Mouse (Mus musculus): ENCODE results near the gene Pde7b. TPM values are rescaled to one million over a fixed set of nuclear protein-coding genes. Genes with fewer than 3 reads are reported as not detected.

Gene Pde7b
- polyA plus RNA-seq, 1 experiment from 2014 or later, result 1.3 TPM

DNA sequence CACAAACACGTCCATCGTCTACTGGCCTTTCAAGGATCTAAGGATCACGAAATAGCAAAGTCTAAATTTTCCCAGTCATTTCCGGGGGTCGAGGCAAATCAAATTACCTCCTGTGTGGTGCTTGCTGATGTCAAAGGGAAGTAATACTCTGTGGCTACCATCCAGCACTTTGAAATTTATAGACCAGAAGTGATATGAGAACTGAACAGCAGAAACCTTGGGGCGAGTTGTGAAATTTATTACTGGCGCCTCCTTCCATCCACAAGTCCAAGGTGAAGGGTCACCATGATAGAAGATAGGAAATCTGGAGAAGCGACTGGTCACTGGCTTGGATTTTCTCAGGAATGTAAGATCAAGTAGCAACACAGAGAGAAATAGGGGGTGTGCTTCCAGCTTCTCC is 246.4 kb downstream of the Pde7b start:
- H3K27ac ChIP-seq (ENCODE audit: low read depth, low read length), result no peak overlapping the region
- H3K9me3 ChIP-seq (ENCODE audit: control insufficient read depth, low read length), result no peaks in the 10 kb centered on the region
- no peaks in the 10 kb centered on the region for H3K4me1 ChIP-seq (replicated peaks; ENCODE audit: control insufficient read depth, insufficient read depth, low read length)
- ATAC-seq (replicated peaks; ENCODE audit: low FRiP score) (no peak), DNase-seq (ENCODE audit: low spot score) (no peak)
- no peak overlapping the region for H3K4me2 ChIP-seq
- no peaks in the 10 kb centered on the region for H3K36me3 ChIP-seq (ENCODE audit: control insufficient read depth, insufficient read depth, low read length)
- WGBS, result 69% methylated on average over 8 of the region's 8 CpGs
- H3K9ac ChIP-seq (ENCODE audit: low read depth, low read length), result no peak overlapping the region
- H3K27me3 ChIP-seq (replicated peaks; ENCODE audit: control insufficient read depth, insufficient read depth, low read length), result no peaks in the 10 kb centered on the region
- H3K4me3 ChIP-seq (ENCODE audit: low read depth, low read length), result no peak overlapping the region

DNA sequence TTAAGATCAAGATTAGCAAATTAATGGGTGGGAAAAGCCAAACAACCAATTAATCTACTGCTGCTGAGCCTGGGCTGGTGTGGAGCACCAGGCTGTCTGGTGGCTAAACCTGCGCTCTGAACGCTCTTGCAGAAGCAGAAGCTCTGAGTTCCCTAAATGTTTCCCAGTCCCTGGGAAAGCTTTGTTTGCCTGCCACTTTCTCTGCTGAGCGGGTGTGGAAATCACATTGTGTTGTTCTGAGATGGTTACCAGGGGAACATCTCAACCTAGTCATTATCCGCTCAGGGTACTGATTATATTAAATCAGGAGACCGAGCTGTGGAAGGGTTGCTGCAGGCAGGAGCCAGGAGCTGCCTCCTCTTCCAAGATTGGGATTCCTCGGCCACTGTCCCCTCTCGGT is 250.0 kb downstream of the Pde7b start:
- Histone ChIP-seq H3K9me3 (ENCODE audit: control insufficient read depth, low read length) (no peaks in the 10 kb centered on the region), H3K4me2 (no peak overlapping the region), H3K4me3 (ENCODE audit: low read depth, low read length) (no peak overlapping the region), H3K4me1 (replicated peaks; ENCODE audit: control insufficient read depth, insufficient read depth, low read length) (no peaks in the 10 kb centered on the region), H3K36me3 (ENCODE audit: control insufficient read depth, insufficient read depth, low read length) (no peaks in the 10 kb centered on the region), H3K27me3 (replicated peaks; ENCODE audit: control insufficient read depth, insufficient read depth, low read length) (no peaks in the 10 kb centered on the region), H3K27ac (ENCODE audit: low read depth, low read length) (no peak overlapping the region), H3K9ac (ENCODE audit: low read depth, low read length) (no peak overlapping the region)
- DNase-seq (ENCODE audit: low spot score) (no peak), ATAC-seq (replicated peaks; ENCODE audit: low FRiP score) (no peak)
- WGBS, result 68% methylated on average over 7 of the region's 7 CpGs

DNA sequence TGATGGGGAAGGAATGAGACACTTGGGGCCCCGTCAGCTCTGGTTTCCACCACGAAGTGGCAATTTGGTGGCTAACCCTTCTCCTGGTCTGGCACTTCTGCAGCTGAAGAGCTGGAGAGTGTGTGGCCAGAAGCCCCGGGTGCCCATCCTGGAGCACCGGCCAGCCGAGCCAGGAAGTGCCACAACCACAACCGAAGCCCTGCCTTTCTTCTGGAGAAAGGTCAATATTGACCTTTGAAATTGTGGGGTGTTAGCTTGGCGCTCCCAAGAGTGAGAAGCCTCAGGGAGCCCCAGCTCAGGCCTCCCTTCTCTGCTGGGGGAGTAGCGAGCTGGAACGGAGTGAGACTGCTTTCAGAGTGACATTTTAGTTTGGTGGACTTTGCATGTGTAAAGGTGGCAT is 250.8 kb downstream of the Pde7b start:
- DNase-seq (ENCODE audit: low spot score), result no peak
- no peak overlapping the region for H3K9ac ChIP-seq (ENCODE audit: low read depth, low read length)
- no peak overlapping the region for H3K27ac ChIP-seq (ENCODE audit: low read depth, low read length)
- H3K4me3 ChIP-seq (ENCODE audit: low read depth, low read length), result no peak overlapping the region
- no peak for ATAC-seq (replicated peaks; ENCODE audit: low FRiP score)
- H3K4me2 ChIP-seq, result no peak overlapping the region
- WGBS, result 67% methylated on average over 9 of the region's 9 CpGs
- no peaks in the 10 kb centered on the region for H3K36me3 ChIP-seq (ENCODE audit: control insufficient read depth, insufficient read depth, low read length)
- H3K9me3 ChIP-seq (ENCODE audit: control insufficient read depth, low read length), result no peaks in the 10 kb centered on the region
- H3K27me3 ChIP-seq (replicated peaks; ENCODE audit: control insufficient read depth, insufficient read depth, low read length), result no peaks in the 10 kb centered on the region
- no peaks in the 10 kb centered on the region for H3K4me1 ChIP-seq (replicated peaks; ENCODE audit: control insufficient read depth, insufficient read depth, low read length)

DNA sequence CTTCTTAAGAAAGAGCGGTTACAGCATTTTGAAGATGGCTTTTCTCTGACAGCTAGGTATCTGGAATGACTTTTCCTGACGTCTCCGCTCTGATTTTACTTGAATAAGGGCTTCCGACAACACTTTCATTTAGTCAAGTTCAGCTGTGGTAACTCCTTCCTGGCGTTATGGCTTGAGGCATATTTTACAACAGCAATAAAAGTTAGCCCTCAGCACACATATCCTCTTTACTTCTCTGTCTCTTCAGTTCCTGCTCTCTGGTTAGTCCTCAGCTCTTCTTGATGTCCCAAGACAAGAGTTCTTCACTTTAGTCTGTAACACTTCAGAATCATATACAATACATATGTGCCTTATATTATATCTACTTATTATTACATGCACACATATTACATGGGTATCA is 251.4 kb downstream of the Pde7b start:
- ATAC-seq (replicated peaks; ENCODE audit: low FRiP score), result no peak
- WGBS, result 87% methylated on average over 5 of the region's 5 CpGs
- H3K36me3 ChIP-seq (ENCODE audit: control insufficient read depth, insufficient read depth, low read length), result no peaks in the 10 kb centered on the region
- H3K9me3 ChIP-seq (ENCODE audit: control insufficient read depth, low read length), result no peaks in the 10 kb centered on the region
- H3K4me2 ChIP-seq, result no peak overlapping the region
- H3K27ac ChIP-seq (ENCODE audit: low read depth, low read length), result no peak overlapping the region
- no peak for DNase-seq (ENCODE audit: low spot score)
- H3K4me3 ChIP-seq (ENCODE audit: low read depth, low read length), result no peak overlapping the region
- no peak overlapping the region for H3K9ac ChIP-seq (ENCODE audit: low read depth, low read length)
- no peaks in the 10 kb centered on the region for H3K4me1 ChIP-seq (replicated peaks; ENCODE audit: control insufficient read depth, insufficient read depth, low read length)
- H3K27me3 ChIP-seq (replicated peaks; ENCODE audit: control insufficient read depth, insufficient read depth, low read length), result no peaks in the 10 kb centered on the region

DNA sequence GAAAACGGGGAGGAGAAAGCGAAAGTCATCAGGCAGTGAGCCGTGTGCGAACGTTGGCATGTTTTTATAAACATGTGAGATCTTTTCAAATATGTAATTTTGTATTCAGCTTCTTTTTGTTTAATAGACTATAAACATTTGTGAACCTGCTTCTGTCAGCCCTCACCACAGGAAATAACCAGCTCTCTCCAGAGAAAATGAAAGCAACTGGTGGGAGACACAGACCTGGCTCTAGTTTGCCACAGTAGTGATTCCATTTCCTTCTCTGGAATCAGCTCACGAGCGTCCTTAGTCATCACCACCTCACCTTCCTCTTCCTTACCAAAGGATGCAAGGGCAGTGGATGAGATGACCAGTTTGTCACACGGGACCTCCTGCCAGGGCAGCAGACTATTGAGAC is 252.9 kb downstream of the Pde7b start:
- H3K27me3 ChIP-seq (replicated peaks; ENCODE audit: control insufficient read depth, insufficient read depth, low read length), result no peaks in the 10 kb centered on the region
- H3K27ac ChIP-seq (ENCODE audit: low read depth, low read length), result no peak overlapping the region
- H3K4me2 ChIP-seq, result no peak overlapping the region
- ATAC-seq (replicated peaks; ENCODE audit: low FRiP score), result no peak
- H3K4me1 ChIP-seq (replicated peaks; ENCODE audit: control insufficient read depth, insufficient read depth, low read length), result no peaks in the 10 kb centered on the region
- no peaks in the 10 kb centered on the region for H3K36me3 ChIP-seq (ENCODE audit: control insufficient read depth, insufficient read depth, low read length)
- WGBS, result 78% methylated on average over 8 of the region's 8 CpGs
- DNase-seq (ENCODE audit: low spot score), result no peak
- H3K9me3 ChIP-seq (ENCODE audit: control insufficient read depth, low read length), result no peaks in the 10 kb centered on the region
- H3K4me3 ChIP-seq (ENCODE audit: low read depth, low read length), result no peak overlapping the region
- H3K9ac ChIP-seq (ENCODE audit: low read depth, low read length), result no peak overlapping the region

DNA sequence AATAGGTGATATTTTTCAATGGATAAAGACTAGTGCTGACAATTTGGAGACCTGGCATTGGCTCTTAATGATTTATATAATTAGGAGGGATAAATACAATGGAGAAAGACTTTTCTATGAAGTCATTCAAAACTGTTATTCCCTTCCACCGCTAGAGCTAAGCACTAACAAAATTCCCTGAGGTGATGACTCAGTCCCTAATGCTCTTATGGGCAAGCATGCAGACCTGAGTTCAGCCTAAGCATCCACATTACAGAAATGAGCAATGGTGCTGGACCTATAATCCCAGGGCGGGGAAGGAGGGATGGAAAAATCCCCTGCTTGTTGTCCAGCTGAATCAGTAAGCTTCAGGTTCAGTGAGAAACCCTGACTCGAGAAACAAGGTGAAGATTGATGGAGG is 260.2 kb downstream of the Pde7b start:
- H3K36me3 ChIP-seq (ENCODE audit: control insufficient read depth, insufficient read depth, low read length), result no peaks in the 10 kb centered on the region
- no peak for ATAC-seq (replicated peaks; ENCODE audit: low FRiP score)
- no peak overlapping the region for H3K9ac ChIP-seq (ENCODE audit: low read depth, low read length)
- DNase-seq (ENCODE audit: low spot score), result no peak
- H3K4me2 ChIP-seq, result no peak overlapping the region
- H3K4me1 ChIP-seq (replicated peaks; ENCODE audit: control insufficient read depth, insufficient read depth, low read length), result no peaks in the 10 kb centered on the region
- WGBS, result 69% methylated on average over 3 of the region's 3 CpGs
- no peak overlapping the region for H3K27ac ChIP-seq (ENCODE audit: low read depth, low read length)
- H3K9me3 ChIP-seq (ENCODE audit: control insufficient read depth, low read length), result no peaks in the 10 kb centered on the region
- H3K4me3 ChIP-seq (ENCODE audit: low read depth, low read length), result no peak overlapping the region
- H3K27me3 ChIP-seq (replicated peaks; ENCODE audit: control insufficient read depth, insufficient read depth, low read length), result no peaks in the 10 kb centered on the region

DNA sequence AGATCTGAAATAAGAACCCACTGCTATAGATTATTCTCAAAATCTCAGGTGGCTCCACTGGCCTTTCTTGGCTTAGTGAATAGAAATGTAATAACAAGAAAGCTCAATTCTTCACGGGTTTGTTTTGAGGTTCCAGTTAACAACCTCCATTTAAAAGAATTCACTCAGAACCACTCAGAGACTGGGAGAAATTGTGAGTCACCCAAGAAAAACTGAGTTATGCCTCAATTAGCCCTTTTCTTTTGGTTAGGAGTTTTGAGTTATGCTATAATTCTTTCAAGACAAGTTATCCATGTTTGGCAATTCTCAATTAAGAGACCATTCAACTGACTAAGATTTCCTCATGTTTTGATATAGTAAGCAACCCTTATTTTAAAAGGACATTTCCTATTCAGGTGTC is 260.9 kb downstream of the Pde7b start:
- ATAC-seq (replicated peaks; ENCODE audit: low FRiP score), result no peak
- H3K9ac ChIP-seq (ENCODE audit: low read depth, low read length), result no peak overlapping the region
- 71% methylated on average over 1 of the region's 1 CpGs for WGBS

DNA sequence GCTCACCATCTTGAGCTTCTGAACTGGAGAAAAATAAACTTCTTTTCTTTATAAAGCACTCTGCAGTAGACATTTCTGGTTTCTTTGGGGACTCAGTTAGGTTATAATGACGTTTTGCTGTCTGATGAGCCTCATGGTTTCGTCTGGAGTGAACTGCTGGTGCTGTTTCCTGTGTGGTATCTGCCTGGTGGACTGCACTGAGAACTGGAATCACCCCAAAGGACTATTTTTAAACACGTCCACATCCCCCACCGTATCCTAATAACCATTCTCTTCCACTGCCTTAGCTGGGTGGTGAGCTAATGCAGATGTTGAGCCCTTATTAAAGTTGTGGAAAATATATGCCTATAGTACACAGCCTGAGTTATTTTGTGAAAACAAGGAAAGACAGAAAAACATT is 262.3 kb downstream of the Pde7b start:
- Histone ChIP-seq H3K4me2 (no peak overlapping the region), H3K4me1 (replicated peaks; ENCODE audit: control insufficient read depth, insufficient read depth, low read length) (no peaks in the 10 kb centered on the region), H3K27me3 (replicated peaks; ENCODE audit: control insufficient read depth, insufficient read depth, low read length) (no peaks in the 10 kb centered on the region), H3K9ac (ENCODE audit: low read depth, low read length) (no peak overlapping the region), H3K9me3 (ENCODE audit: control insufficient read depth, low read length) (no peaks in the 10 kb centered on the region), H3K4me3 (ENCODE audit: low read depth, low read length) (no peak overlapping the region), H3K27ac (ENCODE audit: low read depth, low read length) (no peak overlapping the region), H3K36me3 (ENCODE audit: control insufficient read depth, insufficient read depth, low read length) (no peaks in the 10 kb centered on the region)
- DNase-seq (ENCODE audit: low spot score), result no peak
- no peak for ATAC-seq (replicated peaks; ENCODE audit: low FRiP score)
- 36% methylated on average over 4 of the region's 4 CpGs for WGBS

More for the DNA sequence above, 260.9 kb downstream of the Pde7b start:
- H3K36me3 ChIP-seq (ENCODE audit: control insufficient read depth, insufficient read depth, low read length), result no peaks in the 10 kb centered on the region
- H3K4me3 ChIP-seq (ENCODE audit: low read depth, low read length), result no peak overlapping the region
- no peaks in the 10 kb centered on the region for H3K9me3 ChIP-seq (ENCODE audit: control insufficient read depth, low read length)
- H3K4me1 ChIP-seq (replicated peaks; ENCODE audit: control insufficient read depth, insufficient read depth, low read length), result no peaks in the 10 kb centered on the region
- no peak for DNase-seq (ENCODE audit: low spot score)
- no peak overlapping the region for H3K4me2 ChIP-seq
- no peaks in the 10 kb centered on the region for H3K27me3 ChIP-seq (replicated peaks; ENCODE audit: control insufficient read depth, insufficient read depth, low read length)
- no peak overlapping the region for H3K27ac ChIP-seq (ENCODE audit: low read depth, low read length)

DNA sequence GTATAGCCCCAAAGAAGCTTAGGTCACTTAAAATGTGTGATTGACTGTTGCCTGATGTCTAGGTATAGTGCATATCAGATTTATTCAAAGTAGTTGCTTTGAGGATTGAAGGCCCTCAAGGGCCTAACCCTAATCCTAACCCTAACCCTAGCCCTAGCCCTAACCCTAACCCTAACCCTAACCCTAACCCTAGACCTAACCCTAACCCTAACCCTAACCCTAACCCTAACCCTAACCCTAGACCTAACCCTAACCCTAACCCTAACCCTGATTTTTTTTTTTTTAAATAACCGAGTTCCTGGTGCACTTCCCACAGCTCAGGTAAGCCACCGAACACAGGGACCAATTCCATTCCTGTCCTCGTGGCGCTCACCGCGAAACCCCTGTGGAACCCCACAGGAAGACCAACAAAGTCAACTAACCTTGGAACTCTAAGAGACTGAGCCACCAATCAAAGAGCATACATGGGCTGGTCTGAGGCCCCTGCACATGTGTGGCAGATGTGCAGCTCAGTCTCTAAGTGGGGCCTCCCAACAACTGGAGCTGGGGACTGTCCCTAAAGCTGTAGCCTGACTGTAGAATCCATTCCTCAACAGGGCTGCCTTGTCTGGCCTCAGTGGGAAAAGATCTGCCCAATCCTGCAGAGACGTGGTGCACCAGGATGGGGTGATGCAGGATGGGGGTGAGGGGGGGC is 265.1 kb downstream of the Pde7b start:
- no peak for ATAC-seq (replicated peaks; ENCODE audit: low FRiP score)
- no peaks in the 10 kb centered on the region for H3K4me1 ChIP-seq (replicated peaks; ENCODE audit: control insufficient read depth, insufficient read depth, low read length)
- no peak overlapping the region for H3K27ac ChIP-seq (ENCODE audit: low read depth, low read length)
- no peak overlapping the region for H3K4me2 ChIP-seq
- no peak overlapping the region for H3K4me3 ChIP-seq (ENCODE audit: low read depth, low read length)
- H3K36me3 ChIP-seq (ENCODE audit: control insufficient read depth, insufficient read depth, low read length), result no peaks in the 10 kb centered on the region
- no peaks in the 10 kb centered on the region for H3K9me3 ChIP-seq (ENCODE audit: control insufficient read depth, low read length)
- 88% methylated on average over 7 of the region's 7 CpGs for WGBS
- no peak for DNase-seq (ENCODE audit: low spot score)
- no peak overlapping the region for H3K9ac ChIP-seq (ENCODE audit: low read depth, low read length)
- no peaks in the 10 kb centered on the region for H3K27me3 ChIP-seq (replicated peaks; ENCODE audit: control insufficient read depth, insufficient read depth, low read length)

All from liver, embryonic 11.5 days (tissue).